Mouse (Mus musculus): ENCODE results near the gene Nfib. TPM values are rescaled to one million over a fixed set of nuclear protein-coding genes. Genes with fewer than 3 reads are reported as not detected.
A peak's percentile ranks its signal among the peaks of the same experiment; 100 is the strongest.

Nfib gene
- total RNA-seq, 1 experiment from 2014 or later: 0.10 TPM

GRCm38 (mm10) chr4:82392496-82392895 lies 313.1 kb downstream of the Nfib start:
- ATAC-seq (replicated peaks in 1 of 2; ENCODE audit: insufficient read depth in 1 of 2, low FRiP score in 2 of 2, low TSS enrichment in 1 of 2, low read depth in 1 of 2, poor library complexity in 2 of 2, severe bottlenecking in 2 of 2): no peak

GRCm38 (mm10) chr4:82391726-82392472 lies 313.7 kb downstream of the Nfib start:
- no peak for ATAC-seq (replicated peaks in 1 of 2; ENCODE audit: insufficient read depth in 1 of 2, low FRiP score in 2 of 2, low TSS enrichment in 1 of 2, low read depth in 1 of 2, poor library complexity in 2 of 2, severe bottlenecking in 2 of 2)

- ATAC-seq (replicated peaks in 1 of 2; ENCODE audit: insufficient read depth in 1 of 2, low FRiP score in 2 of 2, low TSS enrichment in 1 of 2, low read depth in 1 of 2, poor library complexity in 2 of 2, severe bottlenecking in 2 of 2): no peak
Observed at GRCm38 (mm10) chr4:82390545-82390944, 315.0 kb downstream of the Nfib start.

GRCm38 (mm10) chr4:82389876-82390275 lies 315.7 kb downstream of the Nfib start:
- no peak for ATAC-seq (replicated peaks in 1 of 2; ENCODE audit: insufficient read depth in 1 of 2, low FRiP score in 2 of 2, low TSS enrichment in 1 of 2, low read depth in 1 of 2, poor library complexity in 2 of 2, severe bottlenecking in 2 of 2)

GRCm38 (mm10) chr4:82387620-82388019 lies 317.9 kb downstream of the Nfib start:
- ATAC-seq (replicated peaks in 1 of 2; ENCODE audit: insufficient read depth in 1 of 2, low FRiP score in 2 of 2, low TSS enrichment in 1 of 2, low read depth in 1 of 2, poor library complexity in 2 of 2, severe bottlenecking in 2 of 2): no peak

- peak; percentile 60 to 75; a peak in 3 of 4 replicates for ATAC-seq (replicated peaks in 1 of 2; ENCODE audit: insufficient read depth in 1 of 2, low FRiP score in 2 of 2, low TSS enrichment in 1 of 2, low read depth in 1 of 2, poor library complexity in 2 of 2, severe bottlenecking in 2 of 2)
Observed at GRCm38 (mm10) chr4:82386222-82386993, 319.1 kb downstream of the Nfib start.

GRCm38 (mm10) chr4:82385638-82386037 lies 319.9 kb downstream of the Nfib start:
- ATAC-seq (replicated peaks in 1 of 2; ENCODE audit: insufficient read depth in 1 of 2, low FRiP score in 2 of 2, low TSS enrichment in 1 of 2, low read depth in 1 of 2, poor library complexity in 2 of 2, severe bottlenecking in 2 of 2): no peak

GRCm38 (mm10) chr4:82383991-82384731 lies 321.4 kb downstream of the Nfib start:
- ATAC-seq (replicated peaks in 1 of 2; ENCODE audit: insufficient read depth in 1 of 2, low FRiP score in 2 of 2, low TSS enrichment in 1 of 2, low read depth in 1 of 2, poor library complexity in 2 of 2, severe bottlenecking in 2 of 2): no peak

GRCm38 (mm10) chr4:82383346-82383745 lies 322.2 kb downstream of the Nfib start:
- no peak for ATAC-seq (replicated peaks in 1 of 2; ENCODE audit: insufficient read depth in 1 of 2, low FRiP score in 2 of 2, low TSS enrichment in 1 of 2, low read depth in 1 of 2, poor library complexity in 2 of 2, severe bottlenecking in 2 of 2)

GRCm38 (mm10) chr4:82381786-82382185 lies 323.8 kb downstream of the Nfib start:
- ATAC-seq (replicated peaks in 1 of 2; ENCODE audit: insufficient read depth in 1 of 2, low FRiP score in 2 of 2, low TSS enrichment in 1 of 2, low read depth in 1 of 2, poor library complexity in 2 of 2, severe bottlenecking in 2 of 2): no peak

GRCm38 (mm10) chr4:82380578-82380977 lies 325.0 kb downstream of the Nfib start:
- no peak for ATAC-seq (replicated peaks in 1 of 2; ENCODE audit: insufficient read depth in 1 of 2, low FRiP score in 2 of 2, low TSS enrichment in 1 of 2, low read depth in 1 of 2, poor library complexity in 2 of 2, severe bottlenecking in 2 of 2)

GRCm38 (mm10) chr4:82378050-82378449 lies 327.5 kb downstream of the Nfib start:
- ATAC-seq (replicated peaks in 1 of 2; ENCODE audit: insufficient read depth in 1 of 2, low FRiP score in 2 of 2, low TSS enrichment in 1 of 2, low read depth in 1 of 2, poor library complexity in 2 of 2, severe bottlenecking in 2 of 2): no peak

GRCm38 (mm10) chr4:82377621-82378020 lies 327.9 kb downstream of the Nfib start:
- no peak for ATAC-seq (replicated peaks in 1 of 2; ENCODE audit: insufficient read depth in 1 of 2, low FRiP score in 2 of 2, low TSS enrichment in 1 of 2, low read depth in 1 of 2, poor library complexity in 2 of 2, severe bottlenecking in 2 of 2)

GRCm38 (mm10) chr4:82374560-82374959 lies 331.0 kb downstream of the Nfib start:
- ATAC-seq (replicated peaks in 1 of 2; ENCODE audit: insufficient read depth in 1 of 2, low FRiP score in 2 of 2, low TSS enrichment in 1 of 2, low read depth in 1 of 2, poor library complexity in 2 of 2, severe bottlenecking in 2 of 2): no peak

GRCm38 (mm10) chr4:82372217-82372616 lies 333.3 kb downstream of the Nfib start:
- no peak for ATAC-seq (replicated peaks in 1 of 2; ENCODE audit: insufficient read depth in 1 of 2, low FRiP score in 2 of 2, low TSS enrichment in 1 of 2, low read depth in 1 of 2, poor library complexity in 2 of 2, severe bottlenecking in 2 of 2)

GRCm38 (mm10) chr4:82371471-82371870 lies 334.1 kb downstream of the Nfib start:
- ATAC-seq (replicated peaks in 1 of 2; ENCODE audit: insufficient read depth in 1 of 2, low FRiP score in 2 of 2, low TSS enrichment in 1 of 2, low read depth in 1 of 2, poor library complexity in 2 of 2, severe bottlenecking in 2 of 2): no peak

GRCm38 (mm10) chr4:82369011-82369776 lies 336.4 kb downstream of the Nfib start:
- ATAC-seq (replicated peaks in 1 of 2; ENCODE audit: insufficient read depth in 1 of 2, low FRiP score in 2 of 2, low TSS enrichment in 1 of 2, low read depth in 1 of 2, poor library complexity in 2 of 2, severe bottlenecking in 2 of 2): no peak
